Mouse (Mus musculus): ENCODE results near the gene Tanc1. TPM values are rescaled to one million over a fixed set of nuclear protein-coding genes. Genes with fewer than 3 reads are reported as not detected.
A peak's percentile ranks its signal among the peaks of the same experiment; 100 is the strongest.
"Not testable (repeated sequence)": the region's sequence is repeated elsewhere in the genome, so short reads cannot be mapped to it uniquely, and the experiment has no call there.

Tanc1 gene
- 40.7 and 42.0 TPM in 2 replicates for polyA plus RNA-seq (2015; fragmentation: Nextera tagmentation; extraction: Ambion mirVana)

GRCm38 (mm10) chr2:59611831-59612732, at the start of gene Tanc1:
Gene Tanc1 (plus strand): TSS chr2:59612042.
- H3K36me3 ChIP-seq, result no peaks in the 10 kb centered on the region
- H3K9me3 ChIP-seq (replicated peaks), result no peaks in the 10 kb centered on the region
- peak within 1 kb of the TSS; percentile 96 for H3K27ac ChIP-seq (replicated peaks)
- H3K4me2 ChIP-seq (replicated peaks), result peak within 1 kb of the TSS; percentile 82
- H3K9ac ChIP-seq, result peak within 1 kb of the TSS; percentile 93
- H3K27me3 ChIP-seq, result no peaks in the 10 kb centered on the region
- under 1% methylated on average over 96 of the region's 99 CpGs for WGBS
- peaks cover 41% of the 10 kb centered on the region for H3K4me1 ChIP-seq
- peak; percentile 93 for ATAC-seq (ENCODE audit: insufficient number of reproducible peaks, low FRiP score, low TSS enrichment, low read depth)
- H3K4me3 ChIP-seq (replicated peaks), result peak within 1 kb of the TSS; percentile 95

- H3K27ac ChIP-seq (replicated peaks), result no peak overlapping the region; the same call in 1 of the 2 replicates
- 51% methylated on average over 4 of the region's 4 CpGs for WGBS
- no peaks in the 10 kb centered on the region for H3K36me3 ChIP-seq
- no peak overlapping the region for H3K4me3 ChIP-seq (replicated peaks)
- no peaks in the 10 kb centered on the region for H3K27me3 ChIP-seq
- no peak overlapping the region for H3K9ac ChIP-seq
- no peak overlapping the region for H3K4me2 ChIP-seq (replicated peaks)
- peaks cover 12% of the 10 kb centered on the region for H3K4me1 ChIP-seq
- no peaks in the 10 kb centered on the region for H3K9me3 ChIP-seq (replicated peaks)
- no peak for ATAC-seq (ENCODE audit: insufficient number of reproducible peaks, low FRiP score, low TSS enrichment, low read depth)
These were observed 49.6 kb upstream of the Tanc1 start for GRCm38 (mm10) chr2:59562215-59562614.

- Histone ChIP-seq H3K4me3 (replicated peaks) (no peak overlapping the region), H3K4me1 (peaks cover 12% of the 10 kb centered on the region), H3K27me3 (no peaks in the 10 kb centered on the region), H3K4me2 (replicated peaks) (no peak overlapping the region), H3K36me3 (no peaks in the 10 kb centered on the region), H3K27ac (replicated peaks) (no peak overlapping the region; the same call in 1 of the 2 replicates), H3K9me3 (replicated peaks) (no peaks in the 10 kb centered on the region), H3K9ac (no peak overlapping the region)
- ATAC-seq (ENCODE audit: insufficient number of reproducible peaks, low FRiP score, low TSS enrichment, low read depth), result no peak
- 11% methylated on average over 5 of the region's 5 CpGs for WGBS
These were observed 49.1 kb upstream of the Tanc1 start for GRCm38 (mm10) chr2:59562696-59563095.

- not testable (repeated sequence) for H3K9ac ChIP-seq; ATAC-seq (ENCODE audit: insufficient number of reproducible peaks, low FRiP score, low TSS enrichment, low read depth); H3K4me3 ChIP-seq (replicated peaks); H3K9me3 ChIP-seq (replicated peaks); H3K27ac ChIP-seq (replicated peaks); H3K27me3 ChIP-seq; H3K4me2 ChIP-seq (replicated peaks); H3K36me3 ChIP-seq
- peaks cover 12% of the 10 kb centered on the region for H3K4me1 ChIP-seq
- 85% methylated on average over 4 of the region's 10 CpGs for WGBS
These were observed 47.7 kb upstream of the Tanc1 start for GRCm38 (mm10) chr2:59564029-59564611.

GRCm38 (mm10) chr2:59564947-59565346, 46.9 kb upstream of the Tanc1 start:
- Histone ChIP-seq H3K36me3 (no peaks in the 10 kb centered on the region), H3K4me1 (peaks cover 12% of the 10 kb centered on the region), H3K27ac (replicated peaks) (no peak overlapping the region), H3K4me2 (replicated peaks) (no peak overlapping the region), H3K9me3 (replicated peaks) (no peaks in the 10 kb centered on the region), H3K9ac (no peak overlapping the region), H3K27me3 (no peaks in the 10 kb centered on the region), H3K4me3 (replicated peaks) (no peak overlapping the region)
- ATAC-seq (ENCODE audit: insufficient number of reproducible peaks, low FRiP score, low TSS enrichment, low read depth), result no peak
- WGBS, result 86% methylated on average over 4 of the region's 4 CpGs

- WGBS, result 37% methylated on average over 7 of the region's 7 CpGs
- Histone ChIP-seq H3K4me3 (replicated peaks) (no peak overlapping the region), H3K4me1 (no peaks in the 10 kb centered on the region), H3K36me3 (no peaks in the 10 kb centered on the region), H3K4me2 (replicated peaks) (no peak overlapping the region), H3K9ac (no peak overlapping the region), H3K27me3 (no peaks in the 10 kb centered on the region), H3K9me3 (replicated peaks) (no peaks in the 10 kb centered on the region), H3K27ac (replicated peaks) (no peak overlapping the region)
- no peak for ATAC-seq (ENCODE audit: insufficient number of reproducible peaks, low FRiP score, low TSS enrichment, low read depth)
These were observed 30.9 kb upstream of the Tanc1 start for GRCm38 (mm10) chr2:59580939-59581338.

GRCm38 (mm10) chr2:59583961-59584360, 27.9 kb upstream of the Tanc1 start:
- no peak for ATAC-seq (ENCODE audit: insufficient number of reproducible peaks, low FRiP score, low TSS enrichment, low read depth)
- no peaks in the 10 kb centered on the region for H3K36me3 ChIP-seq
- H3K27me3 ChIP-seq, result no peaks in the 10 kb centered on the region
- no peak overlapping the region for H3K27ac ChIP-seq (replicated peaks)
- 79% methylated on average over 6 of the region's 6 CpGs for WGBS
- H3K4me1 ChIP-seq, result no peaks in the 10 kb centered on the region; the same call in 1 of the 2 replicates
- no peak overlapping the region for H3K9ac ChIP-seq
- H3K4me2 ChIP-seq (replicated peaks), result no peak overlapping the region
- no peak overlapping the region for H3K4me3 ChIP-seq (replicated peaks)
- no peaks in the 10 kb centered on the region for H3K9me3 ChIP-seq (replicated peaks)

GRCm38 (mm10) chr2:59587387-59588095, 24.3 kb upstream of the Tanc1 start:
- no peak overlapping the region for H3K4me3 ChIP-seq (replicated peaks)
- no peaks in the 10 kb centered on the region for H3K36me3 ChIP-seq
- no peaks in the 10 kb centered on the region for H3K9me3 ChIP-seq (replicated peaks)
- no peak for ATAC-seq (ENCODE audit: insufficient number of reproducible peaks, low FRiP score, low TSS enrichment, low read depth)
- H3K27ac ChIP-seq (replicated peaks), result no peak overlapping the region
- H3K4me2 ChIP-seq (replicated peaks), result no peak overlapping the region
- no peaks in the 10 kb centered on the region for H3K27me3 ChIP-seq
- 72% methylated on average over 10 of the region's 10 CpGs for WGBS
- no peak overlapping the region for H3K9ac ChIP-seq
- H3K4me1 ChIP-seq, result no peaks in the 10 kb centered on the region; the same call in 1 of the 2 replicates

GRCm38 (mm10) chr2:59588096-59588405, 23.8 kb upstream of the Tanc1 start:
- WGBS, result 77% methylated on average over 3 of the region's 3 CpGs
- Histone ChIP-seq H3K4me2 (replicated peaks) (no peak overlapping the region), H3K9ac (no peak overlapping the region), H3K36me3 (no peaks in the 10 kb centered on the region), H3K4me1 (no peaks in the 10 kb centered on the region; the same call in 1 of the 2 replicates), H3K27ac (replicated peaks) (no peak overlapping the region), H3K27me3 (no peaks in the 10 kb centered on the region), H3K4me3 (replicated peaks) (no peak overlapping the region), H3K9me3 (replicated peaks) (no peaks in the 10 kb centered on the region)
- ATAC-seq (ENCODE audit: insufficient number of reproducible peaks, low FRiP score, low TSS enrichment, low read depth), result no peak

GRCm38 (mm10) chr2:59593341-59593902, 18.4 kb upstream of the Tanc1 start:
- ATAC-seq (ENCODE audit: insufficient number of reproducible peaks, low FRiP score, low TSS enrichment, low read depth), result no peak
- Histone ChIP-seq H3K9ac (no peak overlapping the region), H3K27me3 (no peaks in the 10 kb centered on the region), H3K4me3 (replicated peaks) (no peak overlapping the region), H3K4me2 (replicated peaks) (no peak overlapping the region), H3K9me3 (replicated peaks) (no peaks in the 10 kb centered on the region), H3K4me1 (no peaks in the 10 kb centered on the region), H3K27ac (replicated peaks) (no peak overlapping the region), H3K36me3 (no peaks in the 10 kb centered on the region)
- WGBS, result 54% methylated on average over 7 of the region's 7 CpGs

- Histone ChIP-seq H3K4me2 (replicated peaks) (no peak overlapping the region), H3K9ac (no peak overlapping the region), H3K4me1 (peaks cover under 1% of the 10 kb centered on the region; the same call in 1 of the 2 replicates), H3K4me3 (replicated peaks) (no peak overlapping the region), H3K36me3 (no peaks in the 10 kb centered on the region), H3K27me3 (no peaks in the 10 kb centered on the region), H3K9me3 (replicated peaks) (no peaks in the 10 kb centered on the region), H3K27ac (replicated peaks) (no peak overlapping the region)
- no peak for ATAC-seq (ENCODE audit: insufficient number of reproducible peaks, low FRiP score, low TSS enrichment, low read depth)
- WGBS, result 57% methylated on average over 6 of the region's 6 CpGs
These were observed 17.7 kb upstream of the Tanc1 start for GRCm38 (mm10) chr2:59594095-59594494.

Data from embryonic facial prominence, embryonic 15.5 days (tissue).